Mouse (Mus musculus) hindbrain, embryonic 10.5 days (tissue): ENCODE measurements around the gene Cfl1. TPM values are rescaled to one million over a fixed set of nuclear protein-coding genes. Genes with fewer than 3 reads are reported as not detected.
A peak's percentile ranks its signal among the peaks of the same experiment; 100 is the strongest.
"Not testable (repeated sequence)": the region's sequence is repeated elsewhere in the genome, so short reads cannot be mapped to it uniquely, and the experiment has no call there.

Experiments used
- DNase-seq: peaks from one replicate; pipeline ENCODE4 v3.0.0-alpha.2; 2017; ENCODE audit warnings: low spot score
- H3K27ac ChIP-seq: fragments of 300-500 bp; sonication (generic); 2 replicates; pipeline ENCODE4 v1.5.1; 2016; ENCODE audit warnings: mild to moderate bottlenecking, moderate library complexity
- H3K27me3 ChIP-seq: fragments of 300-500 bp; sonication (generic); 2 replicates; pipeline ENCODE4 v1.6.1; 2016; ENCODE audit warnings: mild to moderate bottlenecking; ENCODE audit not compliant: poor library complexity, insufficient read depth, severe bottlenecking
- H3K36me3 ChIP-seq: fragments of 300-500 bp; sonication (generic); 2 replicates; pipeline ENCODE4 v1.6.1; 2016; ENCODE audit warnings: mild to moderate bottlenecking, moderate library complexity
- H3K4me1 ChIP-seq: fragments of 300-500 bp; sonication (generic); replicated peaks from 2 replicates; pipeline ENCODE4 v1.6.1; 2016; ENCODE audit warnings: mild to moderate bottlenecking
- H3K4me3 ChIP-seq: fragments of 300-500 bp; sonication (generic); 2 replicates; pipeline ENCODE4 v1.5.1; 2016; ENCODE audit warnings: mild to moderate bottlenecking, moderate library complexity
- H3K9me3 ChIP-seq: fragments of 300-500 bp; sonication (generic); 2 replicates; pipeline ENCODE4 v1.6.1; 2016; ENCODE audit warnings: mild to moderate bottlenecking, moderate library complexity
- WGBS: fragments of 180-500 bp; shearing (Covaris S2); methylation state at CpG from one replicate; pipeline ENCODE4 v1.1.7; 2016; 5-methylcytosine and 5-hydroxymethylcytosine counted together
- polyA plus RNA-seq: library from polyadenylated mRNA; unstranded; fragments of >200 nt; fragmentation: Nextera tagmentation; extraction: Ambion mirVana; gene quantifications from 2 replicates; pipeline ENCODE4 v1.2.1, GENCODE M21; 2016

Cfl1 gene
- polyA plus RNA-seq, 1 experiment from 2014 or later: 3,562 TPM

- H3K4me1 ChIP-seq: peaks cover 38% of the 10 kb centered on the region
- no peak overlapping the region for H3K27ac ChIP-seq
- peaks cover 59% of the 10 kb centered on the region for H3K36me3 ChIP-seq
- H3K4me3 ChIP-seq: no peak overlapping the region
- no peaks in the 10 kb centered on the region for H3K27me3 ChIP-seq
- no peaks in the 10 kb centered on the region for H3K9me3 ChIP-seq
- no peak for DNase-seq
- 95% methylated on average over 7 of the region's 7 CpGs for WGBS
Observed at GRCm38 (mm10) chr19:5485821-5486220, 4.4 kb upstream of the Cfl1 start.

GRCm38 (mm10) chr19:5486286-5486685 is 4.0 kb upstream of the Cfl1 start:
- no peak for DNase-seq
- H3K36me3 ChIP-seq: peaks cover 55% of the 10 kb centered on the region
- H3K27ac ChIP-seq: no peak overlapping the region
- no peaks in the 10 kb centered on the region for H3K9me3 ChIP-seq
- no peaks in the 10 kb centered on the region for H3K27me3 ChIP-seq
- H3K4me3 ChIP-seq: no peak overlapping the region
- 88% methylated on average over 8 of the region's 8 CpGs for WGBS
- peaks cover 38% of the 10 kb centered on the region for H3K4me1 ChIP-seq

DNA sequence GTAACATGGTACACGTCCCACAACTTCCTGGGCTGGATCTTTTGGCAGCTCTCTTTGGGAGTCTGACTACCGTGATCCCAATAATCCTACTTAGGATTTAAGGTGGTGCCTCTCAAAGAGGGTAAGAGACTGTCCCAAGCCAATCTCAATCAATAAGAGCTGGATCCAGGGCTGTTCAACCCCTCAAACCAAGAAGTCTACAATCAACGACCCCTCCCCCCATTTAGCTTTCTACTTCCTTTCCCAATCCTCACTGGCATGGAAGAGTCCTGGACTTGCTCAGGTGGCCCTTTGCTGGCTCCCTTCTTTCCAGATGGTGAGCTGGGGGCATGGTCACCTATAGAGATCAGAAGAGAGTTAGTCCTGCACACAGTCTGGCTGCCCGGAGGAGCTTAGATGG is 3.5 kb upstream of the Cfl1 start:
- no peaks in the 10 kb centered on the region for H3K9me3 ChIP-seq
- 97% methylated on average over 4 of the region's 4 CpGs for WGBS
- no peak overlapping the region for H3K27ac ChIP-seq
- no peaks in the 10 kb centered on the region for H3K27me3 ChIP-seq
- H3K4me1 ChIP-seq: peaks cover 40% of the 10 kb centered on the region
- DNase-seq: no peak
- H3K4me3 ChIP-seq: peak overlapping the region; percentile 65
- H3K36me3 ChIP-seq: peaks cover 50% of the 10 kb centered on the region

GRCm38 (mm10) chr19:5487768-5488550 is 2.3 kb upstream of the Cfl1 start, which contains the start of gene Mus81:
Gene Mus81 (minus strand): TSS chr19:5488402.
- peaks cover 52% of the 10 kb centered on the region for H3K4me1 ChIP-seq
- H3K27me3 ChIP-seq: no peaks in the 10 kb centered on the region
- peak; percentile 96 for DNase-seq
- peak within 1 kb of the TSS; percentile 99 for H3K27ac ChIP-seq
- H3K4me3 ChIP-seq: peak within 1 kb of the TSS; percentile 65
- no peaks in the 10 kb centered on the region for H3K9me3 ChIP-seq
- WGBS: under 1% methylated on average over 39 of the region's 39 CpGs
- H3K36me3 ChIP-seq: peaks cover 49% of the 10 kb centered on the region

- Histone ChIP-seq H3K9me3 (no peaks in the 10 kb centered on the region), H3K27me3 (no peaks in the 10 kb centered on the region), H3K4me3 (peak overlapping the region; percentile 65), H3K36me3 (peaks cover 49% of the 10 kb centered on the region), H3K27ac (peak overlapping the region; percentile 99), H3K4me1 (peaks cover 57% of the 10 kb centered on the region)
- WGBS: under 1% methylated on average over 26 of the region's 26 CpGs
- DNase-seq: peak; percentile 99
Observed at GRCm38 (mm10) chr19:5488878-5489571, 1.2 kb upstream of the Cfl1 start.

GRCm38 (mm10) chr19:5489721-5490120 is 534 bp upstream of the Cfl1 start:
- H3K27me3 ChIP-seq, DNase-seq, H3K9me3 ChIP-seq: not testable (repeated sequence)
- Histone ChIP-seq H3K36me3 (peaks cover 49% of the 10 kb centered on the region), H3K4me3 (peak overlapping the region; percentile 99), H3K27ac (peak overlapping the region; percentile 99), H3K4me1 (peaks cover 57% of the 10 kb centered on the region)
- 58% methylated on average over 10 of the region's 10 CpGs for WGBS

- peak; percentile 81 for DNase-seq
Observed at GRCm38 (mm10) chr19:5490898-5491708, 848 bp downstream of the Cfl1 start.

DNA sequence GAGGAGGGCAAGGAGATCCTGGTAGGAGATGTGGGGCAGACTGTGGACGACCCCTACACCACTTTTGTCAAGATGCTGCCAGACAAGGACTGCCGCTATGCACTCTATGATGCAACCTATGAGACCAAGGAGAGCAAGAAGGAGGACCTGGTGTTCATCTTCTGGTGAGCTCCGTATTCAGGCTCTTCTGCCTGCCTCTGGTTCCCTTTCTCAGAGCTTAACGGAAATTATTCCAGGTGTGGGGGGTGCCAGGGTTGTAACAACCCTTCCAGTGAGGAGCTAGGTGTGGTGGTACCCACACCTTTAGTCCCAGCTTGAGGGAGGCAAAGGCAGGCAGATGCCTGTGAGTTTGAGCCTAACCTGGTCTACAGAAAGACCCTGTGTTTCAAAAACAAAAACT is 2.4 kb downstream of the Cfl1 start:
- Histone ChIP-seq H3K4me3 (no peak overlapping the region; the same call in 1 of the 2 replicates), H3K27ac (no peak overlapping the region), H3K36me3 (peaks cover 57% of the 10 kb centered on the region), H3K4me1 (peaks cover 44% of the 10 kb centered on the region), H3K9me3 (no peaks in the 10 kb centered on the region), H3K27me3 (no peaks in the 10 kb centered on the region)
- DNase-seq: no peak
- 89% methylated on average over 4 of the region's 4 CpGs for WGBS

More at GRCm38 (mm10) chr19:5490898-5491708, 848 bp downstream of the Cfl1 start:
- H3K27me3 ChIP-seq: no peaks in the 10 kb centered on the region
- H3K9me3 ChIP-seq: no peaks in the 10 kb centered on the region
- peak overlapping the region; percentile 99 for H3K4me3 ChIP-seq
- H3K27ac ChIP-seq: peak overlapping the region; percentile 99
- peaks cover 59% of the 10 kb centered on the region for H3K4me1 ChIP-seq
- H3K36me3 ChIP-seq: peaks cover 48% of the 10 kb centered on the region
- under 1% methylated on average over 59 of the region's 59 CpGs for WGBS

- not testable (repeated sequence) for H3K27ac ChIP-seq, H3K27me3 ChIP-seq, H3K9me3 ChIP-seq, DNase-seq
- H3K36me3 ChIP-seq: peaks cover 63% of the 10 kb centered on the region
- peak overlapping the region; percentile 18; the same call in 1 of the 2 replicates for H3K4me3 ChIP-seq
- WGBS: 75% methylated on average over 9 of the region's 9 CpGs
- H3K4me1 ChIP-seq: peaks cover 41% of the 10 kb centered on the region
Observed at GRCm38 (mm10) chr19:5493301-5493721, 3.1 kb downstream of the Cfl1 start.

DNA sequence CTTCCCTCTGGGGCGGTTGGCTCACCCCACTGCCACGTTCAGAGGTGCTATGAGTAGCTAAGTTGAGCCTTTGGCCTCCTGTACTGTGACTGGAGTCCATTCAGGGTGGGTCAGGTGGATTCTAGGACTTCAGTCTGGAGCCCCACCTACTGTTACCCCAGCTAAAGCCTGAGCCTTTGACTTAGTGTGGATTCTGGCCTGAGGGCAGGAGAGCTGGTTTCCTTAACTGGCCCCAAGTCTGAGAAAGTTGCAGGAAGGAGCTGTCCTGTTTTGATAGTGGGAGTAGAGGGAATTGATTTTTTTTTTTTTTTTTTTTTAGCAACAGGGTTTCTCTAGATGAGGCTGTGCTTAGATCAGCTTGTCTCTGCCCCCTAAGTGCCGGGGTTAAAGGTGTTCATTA is 4.1 kb downstream of the Cfl1 start:
- peaks cover 69% of the 10 kb centered on the region for H3K36me3 ChIP-seq

GRCm38 (mm10) chr19:5495353-5496051 is 5.2 kb downstream of the Cfl1 start:
- whole genome bisulfite sequencing: 84% methylated on average over 12 of the region's 12 CpGs
- DNase-seq: no peak
- H3K4me3 ChIP-seq: peak overlapping the region; percentile 20
- no peaks in the 10 kb centered on the region for H3K27me3 ChIP-seq
- peaks cover 21% of the 10 kb centered on the region for H3K4me1 ChIP-seq
- peaks cover 69% of the 10 kb centered on the region for H3K36me3 ChIP-seq
- H3K27ac ChIP-seq: no peak overlapping the region
- H3K9me3 ChIP-seq: no peaks in the 10 kb centered on the region

More for the DNA sequence above, 4.1 kb downstream of the Cfl1 start:
- 82% methylated on average over 3 of the region's 3 CpGs for WGBS
- Histone ChIP-seq H3K27me3 (no peaks in the 10 kb centered on the region), H3K9me3 (no peaks in the 10 kb centered on the region), H3K4me3 (no peak overlapping the region), H3K27ac (no peak overlapping the region), H3K4me1 (peaks cover 31% of the 10 kb centered on the region)
- no peak for DNase-seq

DNA sequence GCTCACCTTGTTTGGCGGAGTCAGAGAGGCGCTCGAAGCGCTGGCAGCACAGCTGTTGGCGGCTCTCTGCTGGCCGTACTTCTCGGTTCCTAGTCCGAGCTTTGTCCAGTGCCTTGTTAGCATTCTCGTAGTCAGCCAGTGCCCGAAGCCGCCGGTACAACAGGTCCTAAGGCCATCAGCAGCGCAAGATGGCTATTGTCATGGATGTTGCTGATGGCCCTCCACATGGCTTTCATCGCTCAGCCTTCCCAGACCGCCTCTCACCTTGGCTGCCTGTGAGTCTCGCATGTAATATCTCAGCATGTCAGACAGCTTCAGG is 5.8 kb downstream of the Cfl1 start:
- H3K27me3 ChIP-seq: no peaks in the 10 kb centered on the region
- peak overlapping the region; percentile 20 for H3K4me3 ChIP-seq
- WGBS: 91% methylated on average over 16 of the region's 16 CpGs
- H3K27ac ChIP-seq: no peak overlapping the region
- H3K4me1 ChIP-seq: peaks cover 21% of the 10 kb centered on the region
- DNase-seq: no peak
- H3K36me3 ChIP-seq: peaks cover 69% of the 10 kb centered on the region
- no peaks in the 10 kb centered on the region for H3K9me3 ChIP-seq
